12 mouse cellular contexts compared by ENCODE assay signal in genomic region chr9:112071368-112071767, GRCm38 (mm10).
DNase-seq lines count a peak whose midpoint lies in the region; ATAC-seq and TF ChIP-seq lines count a peak whose summit lies in the region.
"Had no signal": no experiment of that assay in that cellular context is flagged by ENCODE, and none has a peak within 500 bp of the region (broad histone marks: within the 10 kb centered on the region; RNA-seq: fewer than 3 reads in every experiment).

No protein-coding gene starts in this region.

- no peaks in the 10 kb centered on the region for H3K27me3 ChIP-seq in kidney, postnatal 0 days (ENCODE audit: insufficient read depth, low read length)
- no peaks in the 10 kb centered on the region for H3K27me3 ChIP-seq in neural tube, embryonic 15.5 days (replicated peaks)

- no peak overlapping the region for H3K4me2 ChIP-seq in kidney, postnatal 0 days (ENCODE audit: low read length)
- no peak overlapping the region for H3K4me2 ChIP-seq in neural tube, embryonic 15.5 days
- H3K4me2 ChIP-seq: liver, embryonic 11.5 days had no signal

- 15% methylated on average over 3 of the region's 3 CpGs for WGBS in kidney, postnatal 0 days
- 21% methylated on average over 3 of the region's 3 CpGs for WGBS in neural tube, embryonic 15.5 days

- TF ChIP-seq CTCF in kidney, postnatal 0 days (IDR thresholded peaks at IDR 0.05; ENCODE audit: low read depth): no peak

- no peaks in the 10 kb centered on the region for H3K9me3 ChIP-seq in kidney, postnatal 0 days (replicated peaks; ENCODE audit: low read length)
- H3K9me3 ChIP-seq in neural tube, embryonic 15.5 days (replicated peaks): no peaks in the 10 kb centered on the region

- H3K4me1 ChIP-seq in kidney, postnatal 0 days (replicated peaks; ENCODE audit: insufficient read depth, low read length): no peaks in the 10 kb centered on the region
- peaks cover 35% of the 10 kb centered on the region for H3K4me1 ChIP-seq in neural tube, embryonic 15.5 days

- H3K36me3 ChIP-seq in kidney, postnatal 0 days (ENCODE audit: insufficient read depth, low read length): no peaks in the 10 kb centered on the region
- 0 out of 2 replicates have a peak, but pooled peaks cover 6% of the 10 kb centered on the region for H3K36me3 ChIP-seq in neural tube, embryonic 15.5 days

- ATAC-seq in kidney, postnatal 0 days (replicated peaks; ENCODE audit: low FRiP score, low read depth): no peak
- ATAC-seq in neural tube, embryonic 15.5 days (ENCODE audit: low FRiP score): no peak

- DNase-seq in adrenal gland, adult 2 months: peak; percentile 30
- no peak for DNase-seq in adrenal gland, postnatal 4 days (ENCODE audit: low spot score in 2 of 2)
- peak; percentile 15 for DNase-seq in kidney, postnatal 0 days (ENCODE audit: low spot score)
- no peak for DNase-seq in kidney, postnatal 36 days
- peak; percentile 44 to 48 for DNase-seq in heart, postnatal 10 days
- no peak for DNase-seq in natural killer cell, adult 2 months (ENCODE audit: low spot score in 2 of 2)
- no peak for DNase-seq in kidney, postnatal 4 days
- DNase-seq: cerebellum, adult 18-20 months; kidney, adult 9 months had no signal

- H3K9ac ChIP-seq in kidney, postnatal 0 days (ENCODE audit: low read depth, low read length): no peak overlapping the region
- H3K9ac ChIP-seq in neural tube, embryonic 15.5 days (replicated peaks): no peak overlapping the region

- intact Hi-C loops in heart, postnatal 10 days (cut with DNase I): no loop called here

- no peak overlapping the region for H3K4me3 ChIP-seq in kidney, postnatal 0 days (replicated peaks; ENCODE audit: low read depth, low read length)
- no peak overlapping the region for H3K4me3 ChIP-seq in neural tube, embryonic 15.5 days (replicated peaks)
- H3K4me3 ChIP-seq: left cerebral cortex, adult 2 months had no signal

- H3K27ac ChIP-seq in kidney, postnatal 0 days: no peak overlapping the region
- H3K27ac ChIP-seq in neural tube, embryonic 15.5 days (replicated peaks): peak overlapping the region; percentile 4; the same call in 1 of the 2 replicates

Comparison
In these comparisons a context has a peak if more than half of its experiments do, and no peak if none do; other contexts are left out.
1. DNase-seq: peak in adrenal gland, adult 2 months (single experiment), kidney, postnatal 0 days (single experiment) and heart, postnatal 10 days (2 of 2); none in adrenal gland, postnatal 4 days (0 of 2), kidney, postnatal 36 days (0 of 2), natural killer cell, adult 2 months (0 of 2) and kidney, postnatal 4 days (0 of 2).